Mouse (Mus musculus): Measurements from ENCODE around the gene Slfn1. TPM values are rescaled to one million over a fixed set of nuclear protein-coding genes. Genes with fewer than 3 reads are reported as not detected.
"Not testable (repeated sequence)": the region's sequence is repeated elsewhere in the genome, so short reads cannot be mapped to it uniquely, and the experiment has no call there.

The Slfn1 gene
- polyA plus RNA-seq, 1 experiment from 2014 or later, result 0.11 TPM

GRCm38 (mm10) chr11:83125633-83126032 is 9.0 kb downstream of the Slfn1 start:
- H3K27me3 ChIP-seq (ENCODE audit: control insufficient read depth, insufficient read depth, low read length); H3K4me3 ChIP-seq (ENCODE audit: control insufficient read depth in 1 of 2, insufficient read depth in 1 of 2, low read depth in 1 of 2, low read length in 2 of 2); H3K36me3 ChIP-seq (ENCODE audit: control insufficient read depth, insufficient read depth, low read length); H3K4me1 ChIP-seq (ENCODE audit: control insufficient read depth in 2 of 2, insufficient read depth in 2 of 2, low read length in 2 of 2); H3K27ac ChIP-seq (replicated peaks in 1 of 2; ENCODE audit: control insufficient read depth in 1 of 2, insufficient read depth in 1 of 2, low read depth in 2 of 2, low read length in 2 of 2); H3K9ac ChIP-seq (ENCODE audit: low read length); H3K9me3 ChIP-seq (ENCODE audit: control insufficient read depth, low read length); ATAC-seq (ENCODE audit: insufficient number of reproducible peaks, insufficient read depth, low FRiP score, low read depth); H3K4me2 ChIP-seq (ENCODE audit: low read length): not testable (repeated sequence)
- no CpG with 5 or more reads among the region's 1 CpGs for WGBS

- not testable (repeated sequence) for H3K27ac ChIP-seq (replicated peaks in 1 of 2; ENCODE audit: control insufficient read depth in 1 of 2, insufficient read depth in 1 of 2, low read depth in 2 of 2, low read length in 2 of 2); H3K36me3 ChIP-seq (ENCODE audit: control insufficient read depth, insufficient read depth, low read length); H3K9ac ChIP-seq (ENCODE audit: low read length); H3K4me2 ChIP-seq (ENCODE audit: low read length); H3K27me3 ChIP-seq (ENCODE audit: control insufficient read depth, insufficient read depth, low read length); H3K4me1 ChIP-seq (ENCODE audit: control insufficient read depth in 2 of 2, insufficient read depth in 2 of 2, low read length in 2 of 2); H3K9me3 ChIP-seq (ENCODE audit: control insufficient read depth, low read length); H3K4me3 ChIP-seq (ENCODE audit: control insufficient read depth in 1 of 2, insufficient read depth in 1 of 2, low read depth in 1 of 2, low read length in 2 of 2); ATAC-seq (ENCODE audit: insufficient number of reproducible peaks, insufficient read depth, low FRiP score, low read depth)
- WGBS, result 100% methylated on average over 1 of the region's 2 CpGs
Observed at GRCm38 (mm10) chr11:83137253-83137652, 20.6 kb downstream of the Slfn1 start.

GRCm38 (mm10) chr11:83148939-83149338 is 32.3 kb downstream of the Slfn1 start:
- ATAC-seq (ENCODE audit: insufficient number of reproducible peaks, insufficient read depth, low FRiP score, low read depth); H3K27ac ChIP-seq (replicated peaks in 1 of 2; ENCODE audit: control insufficient read depth in 1 of 2, insufficient read depth in 1 of 2, low read depth in 2 of 2, low read length in 2 of 2); H3K4me1 ChIP-seq (ENCODE audit: control insufficient read depth in 2 of 2, insufficient read depth in 2 of 2, low read length in 2 of 2); H3K36me3 ChIP-seq (ENCODE audit: control insufficient read depth, insufficient read depth, low read length); H3K4me3 ChIP-seq (ENCODE audit: control insufficient read depth in 1 of 2, insufficient read depth in 1 of 2, low read depth in 1 of 2, low read length in 2 of 2); H3K4me2 ChIP-seq (ENCODE audit: low read length); H3K9ac ChIP-seq (ENCODE audit: low read length); H3K9me3 ChIP-seq (ENCODE audit: control insufficient read depth, low read length); H3K27me3 ChIP-seq (ENCODE audit: control insufficient read depth, insufficient read depth, low read length): not testable (repeated sequence)
- no CpG with 5 or more reads among the region's 1 CpGs for WGBS

Other genes with a start within 250 kb of the Slfn1 start
- 3.7 and 3.8 TPM in 2 replicates for gene Rffl, start 245.6 kb upstream of the Slfn1 start, polyA plus RNA-seq (2014; fragmentation: Nextera tagmentation; extraction: Ambion mirVana)
- 15.0 and 15.8 TPM in 2 replicates for gene Rad51d, start 226.2 kb upstream of the Slfn1 start, polyA plus RNA-seq (2014; fragmentation: Nextera tagmentation; extraction: Ambion mirVana)
- 0.09 and 0.35 TPM in 2 replicates for gene Fndc8, start 224.7 kb upstream of the Slfn1 start, polyA plus RNA-seq (2014; fragmentation: Nextera tagmentation; extraction: Ambion mirVana)
- 18.8 and 19.0 TPM in 2 replicates for gene Nle1, start 208.4 kb upstream of the Slfn1 start, polyA plus RNA-seq (2014; fragmentation: Nextera tagmentation; extraction: Ambion mirVana)
- 206 and 211 TPM in 2 replicates for gene Unc45b, start 206.3 kb upstream of the Slfn1 start, polyA plus RNA-seq (2014; fragmentation: Nextera tagmentation; extraction: Ambion mirVana)
- 6.2 and 6.8 TPM in 2 replicates for gene Slfn5, start 165.5 kb upstream of the Slfn1 start, polyA plus RNA-seq (2014; fragmentation: Nextera tagmentation; extraction: Ambion mirVana)
- 12.4 and 13.8 TPM in 2 replicates for gene Slfn9, start 125.0 kb upstream of the Slfn1 start, polyA plus RNA-seq (2014; fragmentation: Nextera tagmentation; extraction: Ambion mirVana)
- gene Slfn8, start 96.0 kb upstream of the Slfn1 start, polyA plus RNA-seq (2014; fragmentation: Nextera tagmentation; extraction: Ambion mirVana), result 0.58 TPM in 2 replicates
- gene Slfn2, start 51.7 kb upstream of the Slfn1 start, polyA plus RNA-seq (2014; fragmentation: Nextera tagmentation; extraction: Ambion mirVana), result 4.5 and 5.5 TPM in 2 replicates
- not detected in 2 replicates for gene Slfn4, start 58.3 kb downstream of the Slfn1 start, polyA plus RNA-seq (2014; fragmentation: Nextera tagmentation; extraction: Ambion mirVana)
- gene Slfn3, start 74.5 kb downstream of the Slfn1 start, polyA plus RNA-seq (2014; fragmentation: Nextera tagmentation; extraction: Ambion mirVana), result 1.3 and 1.6 TPM in 2 replicates
- 0.15 and 0.32 TPM in 2 replicates for gene Slfn14, start 169.9 kb downstream of the Slfn1 start, polyA plus RNA-seq (2014; fragmentation: Nextera tagmentation; extraction: Ambion mirVana)
- gene Ap2b1, start 182.2 kb downstream of the Slfn1 start, polyA plus RNA-seq (2014; fragmentation: Nextera tagmentation; extraction: Ambion mirVana), result 44.6 and 46.5 TPM in 2 replicates
- 9.0 and 9.2 TPM in 2 replicates for gene Pex12, start 185.7 kb downstream of the Slfn1 start, polyA plus RNA-seq (2014; fragmentation: Nextera tagmentation; extraction: Ambion mirVana)

Data from heart, embryonic 14.5 days (tissue).